Mouse (Mus musculus) cerebellum, adult 2 months (tissue): ENCODE measurements around the gene Dennd6a. TPM values are rescaled to one million over a fixed set of nuclear protein-coding genes. Genes with fewer than 3 reads are reported as not detected.
A peak's percentile ranks its signal among the peaks of the same experiment; 100 is the strongest.

Experiments
- DNase-seq, 2 experiments: peaks; one replicate each; pipeline ENCODE4 v3.0.0; 2021
- H3K27ac ChIP-seq: fragments of 200-500 bp; 2 replicates; pipeline ENCODE4 v1.5.1; 2012; ENCODE audit warnings: low read length, control low read depth, inconsistent platforms; ENCODE audit not compliant: insufficient read depth
- H3K27me3 ChIP-seq: fragments of 200-500 bp; 2 replicates; pipeline ENCODE4 v1.6.1; 2012; ENCODE audit warnings: inconsistent platforms, mild to moderate bottlenecking, low read length, moderate library complexity; ENCODE audit not compliant: control insufficient read depth, insufficient read depth
- H3K4me1 ChIP-seq: fragments of 200-500 bp; 2 replicates; pipeline ENCODE4 v1.6.1; 2011; ENCODE audit warnings: low read length; ENCODE audit not compliant: control insufficient read depth, insufficient read depth
- H3K4me3 ChIP-seq: fragments of 200-500 bp; replicated peaks from 2 replicates; pipeline ENCODE3; 2011; ENCODE audit warnings: mild to moderate bottlenecking, low read depth, low read length, control low read depth; ENCODE audit not compliant: insufficient read depth
- CTCF ChIP-seq: fragments of 200-500 bp; IDR thresholded peaks from 2 replicates; pipeline ENCODE4 v1.5.1; 2011; ENCODE audit warnings: low read depth, mild to moderate bottlenecking, control low read depth, low read length, moderate library complexity, borderline replicate concordance; ENCODE audit not compliant: insufficient read depth
- POLR2A ChIP-seq: fragments of 200-500 bp; IDR thresholded peaks from 2 replicates; pipeline ENCODE4 v1.6.1; 2011; ENCODE audit warnings: low read length, control low read depth, borderline replicate concordance; ENCODE audit not compliant: insufficient read depth
- WGBS: fragments of 180-500 bp; shearing (Covaris S2); methylation state at CpG from one replicate; pipeline ENCODE4 v1.1.7; 2018; 5-methylcytosine and 5-hydroxymethylcytosine counted together
- polyA plus RNA-seq: library from polyadenylated mRNA; depleted of rRNA; stranded (reverse); fragments of >200 nt; gene quantifications from 2 replicates; pipeline ENCODE4 v1.2.3, GENCODE M21; 2012

The Dennd6a gene
- polyA plus RNA-seq, 1 experiment = 21.4 TPM

DNA sequence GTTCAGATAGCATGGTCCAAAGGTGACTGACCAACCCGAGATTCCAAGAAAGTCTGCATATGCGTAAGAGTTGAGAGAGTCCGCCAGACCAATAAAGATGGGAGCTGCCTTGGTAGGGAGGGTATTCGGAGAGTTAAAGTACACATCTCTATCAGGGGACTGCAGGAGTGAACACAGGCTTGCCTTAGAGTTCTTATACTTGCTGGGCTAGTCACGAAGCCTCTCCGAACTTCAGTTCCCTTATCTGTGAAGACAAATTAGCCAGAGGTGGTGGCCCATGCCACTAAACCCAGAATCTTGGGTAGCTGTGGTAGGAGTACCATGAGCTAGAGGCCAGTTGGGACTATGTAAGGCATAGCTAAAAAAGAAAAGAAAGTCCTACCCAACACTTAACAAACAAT, 5.1 kb downstream of the Dennd6a start:
- Histone ChIP-seq H3K27me3 (no peaks in the 10 kb centered on the region), H3K4me3 (no peak overlapping the region), H3K27ac (no peak overlapping the region), H3K4me1 (peaks cover 2% of the 10 kb centered on the region)
- WGBS = 76% methylated on average over 6 of the region's 6 CpGs
- DNase-seq = peak; percentile 12 to 19
- no peak for TF ChIP-seq POLR2A
- no peak for TF ChIP-seq CTCF

DNA sequence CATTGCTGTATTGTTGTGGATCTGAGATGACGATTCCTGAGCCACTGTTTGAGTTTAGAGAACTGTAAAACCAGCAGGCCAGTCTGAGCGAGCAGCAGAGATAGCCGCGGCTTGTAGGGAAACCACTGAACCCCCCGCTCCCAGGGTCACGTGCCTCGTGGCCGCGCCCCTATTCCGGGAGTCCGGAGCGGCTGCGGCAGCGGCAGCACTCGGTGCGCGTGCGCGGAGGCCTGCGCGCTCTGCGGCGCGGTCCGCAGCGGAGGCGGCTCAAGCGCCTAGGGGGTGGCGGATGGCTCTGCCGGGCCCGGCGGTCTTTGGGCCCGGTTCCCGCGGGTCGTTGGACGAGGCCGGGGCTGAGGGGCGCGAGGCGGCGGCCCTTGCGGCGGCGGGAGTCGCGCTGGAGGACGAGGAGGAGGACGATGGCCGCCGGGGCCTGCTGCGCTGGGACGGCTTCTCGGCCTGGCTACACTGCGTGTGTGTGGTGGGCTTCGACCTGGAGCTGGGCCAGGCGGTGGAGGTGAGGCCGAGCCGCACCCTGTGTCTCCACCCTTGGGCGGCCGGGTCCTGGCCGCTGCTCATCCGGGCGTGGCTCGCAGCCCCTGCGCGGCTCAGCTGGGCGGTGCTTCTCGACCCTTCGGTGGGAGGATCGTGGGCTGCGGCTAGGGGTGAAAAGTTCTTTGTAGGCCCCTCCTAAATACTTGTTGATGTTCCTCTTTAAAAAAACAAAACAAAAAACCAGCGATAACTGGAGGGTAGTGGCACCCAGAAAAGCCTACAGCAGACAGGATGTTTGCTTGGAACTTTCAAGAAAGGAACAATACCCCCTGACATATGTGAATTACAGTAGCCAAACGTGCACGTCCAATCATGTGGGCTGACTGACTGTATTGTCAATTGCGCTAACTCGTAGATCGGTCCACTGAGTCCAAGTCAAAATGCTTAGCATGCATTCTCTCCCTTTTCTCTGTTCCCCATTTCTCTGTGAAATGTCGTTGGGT, 6.0 kb downstream of the Dennd6a start:
- no peaks in the 10 kb centered on the region for H3K27me3 ChIP-seq
- peak overlapping the region; percentile 91 for H3K4me3 ChIP-seq
- peaks cover 2% of the 10 kb centered on the region for H3K4me1 ChIP-seq
- peak overlapping the region; percentile 99 for H3K27ac ChIP-seq
- under 1% methylated on average over 76 of the region's 79 CpGs for WGBS
- TF ChIP-seq CTCF (no peak), POLR2A (peak; percentile 91)
- DNase-seq = peak; percentile 87 to 90

DNA sequence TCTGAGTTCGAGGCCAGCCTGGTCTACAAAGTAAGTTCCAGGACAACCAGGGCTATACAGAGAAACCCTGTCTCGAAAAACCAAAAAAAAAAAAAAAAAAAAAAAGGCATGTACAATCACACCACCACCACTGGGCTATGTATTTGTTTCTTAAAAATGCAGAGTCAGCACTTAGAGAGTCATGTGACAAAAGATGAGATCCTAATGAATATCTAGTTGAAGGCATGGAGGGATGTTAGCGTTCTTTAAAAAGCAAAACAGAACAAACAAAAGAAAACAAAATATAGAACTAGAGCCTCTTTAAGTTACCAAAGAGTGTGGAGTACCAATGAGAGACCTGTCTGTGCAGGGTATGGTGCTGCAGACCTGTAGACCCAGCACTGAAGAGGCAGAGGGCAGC, 10.0 kb downstream of the Dennd6a start:
- DNase-seq = no peak
- Histone ChIP-seq H3K27ac (no peak overlapping the region), H3K27me3 (no peaks in the 10 kb centered on the region), H3K4me3 (no peak overlapping the region), H3K4me1 (peaks cover 5% of the 10 kb centered on the region)
- 81% methylated on average over 3 of the region's 3 CpGs for WGBS
- TF ChIP-seq POLR2A = no peak
- no peak for TF ChIP-seq CTCF

DNA sequence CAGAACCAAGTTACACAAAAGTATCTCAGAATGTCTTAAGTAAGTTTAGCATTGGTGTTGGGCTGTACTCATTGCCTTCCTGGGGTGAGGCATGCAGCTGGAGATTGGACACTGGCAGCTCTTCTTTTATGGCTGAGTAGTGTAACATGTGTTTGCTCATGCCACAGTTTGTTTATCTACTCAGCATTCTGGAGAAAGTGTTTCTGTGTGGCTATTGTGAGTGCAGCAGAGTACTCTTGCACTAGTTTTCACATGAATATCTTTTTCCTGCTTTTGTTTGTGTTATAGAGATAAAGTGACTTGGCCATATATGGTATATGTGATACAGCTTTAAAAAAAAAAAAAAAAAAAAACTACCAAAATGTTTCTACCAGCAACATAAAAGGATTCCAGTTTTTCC, 13.5 kb downstream of the Dennd6a start:
- Histone ChIP-seq H3K4me1 (peaks cover 2% of the 10 kb centered on the region; the same call in 1 of the 2 replicates), H3K27ac (no peak overlapping the region), H3K27me3 (no peaks in the 10 kb centered on the region), H3K4me3 (no peak overlapping the region)
- no peak for TF ChIP-seq CTCF
- no peak for TF ChIP-seq POLR2A
- DNase-seq = no peak

DNA sequence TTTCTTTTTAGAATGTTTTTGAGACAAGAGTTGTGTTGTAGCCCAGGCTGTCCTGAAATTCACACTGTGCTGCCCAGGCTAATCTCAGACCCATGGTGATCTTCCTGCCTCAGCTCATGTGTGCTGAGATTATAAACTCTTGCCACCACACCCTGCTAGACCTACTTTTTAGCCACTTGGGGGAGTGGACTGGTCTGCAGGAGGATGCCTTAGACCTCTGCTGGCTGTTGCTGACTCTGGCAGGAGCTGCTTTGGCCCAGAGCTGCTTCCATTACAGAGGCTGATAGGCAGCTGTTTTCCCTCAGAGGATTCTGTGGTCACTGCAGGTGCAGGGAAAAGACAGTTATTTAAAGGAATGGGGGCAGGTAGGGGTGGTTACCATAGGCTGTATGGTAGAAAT, 17.7 kb downstream of the Dennd6a start:
- Histone ChIP-seq H3K4me3 (no peak overlapping the region), H3K4me1 (no peaks in the 10 kb centered on the region), H3K27ac (no peak overlapping the region), H3K27me3 (no peaks in the 10 kb centered on the region)
- TF ChIP-seq CTCF = no peak
- no peak for TF ChIP-seq POLR2A
- no peak for DNase-seq

DNA sequence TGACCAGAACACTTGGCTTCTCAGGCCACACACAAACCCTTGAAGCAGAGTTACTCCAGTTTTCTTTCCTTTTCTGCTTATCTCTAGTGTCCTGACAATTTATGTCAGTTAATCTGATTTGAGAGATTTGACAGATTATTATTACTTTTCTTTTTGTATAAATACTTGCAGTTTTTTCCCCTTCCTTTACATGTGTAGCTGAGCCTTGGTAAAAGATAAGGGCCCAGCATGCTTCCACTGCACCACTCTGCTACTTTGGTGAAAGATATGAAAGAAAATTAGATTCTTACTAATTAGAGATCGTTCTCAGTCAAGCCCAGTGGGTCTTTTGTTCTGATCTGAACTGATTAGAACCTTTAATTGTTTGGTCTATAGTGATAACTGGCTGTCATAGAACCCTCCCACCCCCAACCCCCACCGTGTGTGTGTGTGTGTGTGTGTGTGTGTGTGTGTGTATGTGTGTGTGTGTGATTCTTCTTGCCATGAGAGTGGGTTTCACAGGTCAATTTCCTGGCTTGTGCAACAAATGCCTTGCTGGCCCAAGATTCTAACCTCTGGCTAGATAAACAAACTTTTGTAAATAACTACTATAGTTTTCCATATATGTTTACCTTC, 19.7 kb downstream of the Dennd6a start:
- WGBS = 77% methylated on average over 2 of the region's 2 CpGs
- Histone ChIP-seq H3K4me3 (no peak overlapping the region), H3K4me1 (no peaks in the 10 kb centered on the region), H3K27me3 (no peaks in the 10 kb centered on the region), H3K27ac (no peak overlapping the region)
- TF ChIP-seq CTCF = no peak
- no peak for TF ChIP-seq POLR2A
- no peak for DNase-seq

DNA sequence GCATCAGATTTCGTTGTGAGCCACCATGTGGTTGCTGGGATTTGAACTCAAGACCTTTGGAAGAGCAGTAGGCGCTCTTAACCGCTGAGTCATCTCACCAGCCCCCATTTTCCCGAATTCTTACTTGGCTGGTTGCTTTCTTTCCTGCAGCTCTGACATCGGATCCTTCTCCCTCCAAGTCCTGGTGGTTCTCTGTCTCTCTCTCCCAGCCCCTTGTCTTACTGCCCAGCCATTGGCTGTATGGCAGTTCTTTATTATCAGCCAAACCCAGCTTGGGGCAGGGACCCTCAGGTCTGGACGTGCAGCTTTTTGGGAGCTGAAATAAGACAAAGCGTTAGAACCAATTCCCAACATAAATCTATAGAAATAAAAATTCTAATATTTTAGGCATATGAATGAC, 21.5 kb downstream of the Dennd6a start:
- TF ChIP-seq CTCF (no peak), POLR2A (no peak)
- DNase-seq = no peak
- Histone ChIP-seq H3K27ac (no peak overlapping the region), H3K4me1 (no peaks in the 10 kb centered on the region), H3K27me3 (no peaks in the 10 kb centered on the region), H3K4me3 (no peak overlapping the region)
- 89% methylated on average over 7 of the region's 7 CpGs for WGBS
